Mouse (Mus musculus) MEL (cell line): Measurements from ENCODE around the gene Gm10964. TPM values are rescaled to one million over a fixed set of nuclear protein-coding genes. Genes with fewer than 3 reads are reported as not detected.

ENCODE experiments used
- DNase-seq: peaks from one replicate; pipeline ENCODE4 v3.0.0; 2011; ENCODE audit warnings: low read depth, low spot score
- H3K27ac ChIP-seq: 2 replicates; pipeline ENCODE4 v1.5.1; 2012; ENCODE audit warnings: low read depth, mild to moderate bottlenecking, control low read depth, low read length, moderate library complexity; ENCODE audit not compliant: control insufficient read depth
- H3K27me3 ChIP-seq, 2 experiments: fragments of 150-350 bp in 1 of 2; sonication (generic) in 1 of 2; 2 replicates each; pipeline ENCODE4 v1.6.1; 2012; ENCODE audit warnings: low read length in 2 of 2, mild to moderate bottlenecking in 2 of 2, improper control_type of control experiment in 1 of 2, moderate library complexity in 1 of 2; ENCODE audit not compliant: insufficient read depth in 2 of 2, control insufficient read depth in 1 of 2
- H3K36me3 ChIP-seq, 2 experiments: 2 replicates each; pipeline ENCODE4 v1.6.1; 2012 to 2014; ENCODE audit warnings: low read length in 2 of 2, improper control_type of control experiment in 1 of 2, inconsistent platforms in 1 of 2, mild to moderate bottlenecking in 1 of 2; ENCODE audit not compliant: insufficient read depth in 2 of 2, control insufficient read depth in 1 of 2
- H3K4me1 ChIP-seq, 2 experiments: fragments of 150-350 bp in 1 of 2; sonication (generic) in 1 of 2; 2 replicates each; pipeline ENCODE4 v1.6.1; 2012; ENCODE audit warnings: low read length in 2 of 2, improper control_type of control experiment in 1 of 2, mild to moderate bottlenecking in 1 of 2; ENCODE audit not compliant: insufficient read depth in 2 of 2, control insufficient read depth in 1 of 2
- H3K4me3 ChIP-seq, 2 experiments: fragments of 150-350 bp in 1 of 2; sonication (generic) in 1 of 2; 2 replicates each; pipeline ENCODE4 v1.5.1; 2012; ENCODE audit warnings: low read depth in 2 of 2, low read length in 2 of 2, mild to moderate bottlenecking in 2 of 2, moderate library complexity in 2 of 2, control low read depth in 1 of 2, improper control_type of control experiment in 1 of 2; ENCODE audit not compliant: control insufficient read depth in 1 of 2, insufficient read depth in 1 of 2
- H3K79me2 ChIP-seq: 2 replicates; pipeline ENCODE4 v1.6.1; 2012; ENCODE audit warnings: mild to moderate bottlenecking, low read length, moderate library complexity; ENCODE audit not compliant: control insufficient read depth, poor library complexity, insufficient read depth
- H3K9ac ChIP-seq: 2 replicates; pipeline ENCODE4 v1.6.1; 2012; ENCODE audit warnings: low read depth, mild to moderate bottlenecking, control low read depth, low read length, moderate library complexity; ENCODE audit not compliant: control insufficient read depth, poor library complexity, severe bottlenecking
- H3K9me3 ChIP-seq: fragments of 150-350 bp; sonication (generic); replicated peaks from 2 replicates; pipeline ENCODE4 v1.6.1; 2012; ENCODE audit warnings: mild to moderate bottlenecking, low read length, improper control_type of control experiment, moderate library complexity; ENCODE audit not compliant: insufficient read depth
- CTCF ChIP-seq, 3 experiments: IDR thresholded peaks in 2 of 3; conservative IDR thresholded peaks in 1 of 3; 2 replicates each; pipeline ENCODE4 v1.5.1; 2011 to 2012; ENCODE audit warnings: low read length in 3 of 3, low read depth in 2 of 3, mild to moderate bottlenecking in 2 of 3, improper control_type of control experiment in 1 of 3, inconsistent platforms in 1 of 3, mixed read lengths in 1 of 3, moderate library complexity in 1 of 3; ENCODE audit not compliant: control insufficient read depth in 1 of 3, insufficient read depth in 1 of 3, poor library complexity in 1 of 3, severe bottlenecking in 1 of 3
- E2F4 ChIP-seq: IDR thresholded peaks from 2 replicates; pipeline ENCODE4 v1.6.1; 2011; ENCODE audit warnings: low read depth, low read length, improper control_type of control experiment, borderline replicate concordance
- ELF1 ChIP-seq: IDR thresholded peaks from 2 replicates; pipeline ENCODE4 v1.6.1; 2014; ENCODE audit warnings: low read depth, mild to moderate bottlenecking, inconsistent platforms, low read length, improper control_type of control experiment, moderate library complexity
- EP300 ChIP-seq, 2 experiments: IDR thresholded peaks; 2 replicates each; pipeline ENCODE4 v1.6.1; 2011; ENCODE audit warnings: improper control_type of control experiment in 2 of 2, low read length in 2 of 2, low read depth in 1 of 2, mild to moderate bottlenecking in 1 of 2
- ETS1 ChIP-seq: IDR thresholded peaks from 2 replicates; pipeline ENCODE4 v1.6.1; 2012; ENCODE audit warnings: low read depth, mild to moderate bottlenecking, inconsistent platforms, low read length, improper control_type of control experiment, moderate library complexity
- GABPA ChIP-seq: IDR thresholded peaks from 2 replicates; pipeline ENCODE4 v1.6.1; 2012; ENCODE audit warnings: low read depth, mild to moderate bottlenecking, inconsistent platforms, low read length, improper control_type of control experiment, moderate library complexity
- GATA1 ChIP-seq: IDR thresholded peaks from 2 replicates; pipeline ENCODE4 v1.6.1; 2011; ENCODE audit warnings: low read depth, low read length, improper control_type of control experiment
- JUND ChIP-seq: IDR thresholded peaks from 2 replicates; pipeline ENCODE4 v1.6.1; 2011; ENCODE audit warnings: low read depth, mild to moderate bottlenecking, improper control_type of control experiment, low read length
- MAFK ChIP-seq: IDR thresholded peaks from 2 replicates; pipeline ENCODE4 v1.6.1; 2011; ENCODE audit warnings: low read depth, mild to moderate bottlenecking, low read length, improper control_type of control experiment, borderline replicate concordance
- MEF2A ChIP-seq: IDR thresholded peaks from 2 replicates; pipeline ENCODE4 v1.6.1; 2014; ENCODE audit warnings: low read depth, mild to moderate bottlenecking, inconsistent platforms, low read length, improper control_type of control experiment; ENCODE audit not compliant: poor library complexity, insufficient replicate concordance, severe bottlenecking; ENCODE audit errors: extremely low read depth
- MXI1 ChIP-seq: IDR thresholded peaks from 2 replicates; pipeline ENCODE4 v1.6.1; 2011; ENCODE audit warnings: mild to moderate bottlenecking, low read depth, low read length, improper control_type of control experiment
- MYB ChIP-seq: IDR thresholded peaks from 2 replicates; pipeline ENCODE4 v1.6.1; 2011; ENCODE audit warnings: mild to moderate bottlenecking, low read depth, low read length, improper control_type of control experiment
- MYC ChIP-seq: IDR thresholded peaks from 2 replicates; pipeline ENCODE4 v1.6.1; 2011; ENCODE audit warnings: low read depth, mild to moderate bottlenecking, low read length, improper control_type of control experiment, moderate library complexity
- NELFE ChIP-seq: IDR thresholded peaks from 2 replicates; pipeline ENCODE4 v1.6.1; 2011; ENCODE audit warnings: low read depth, low read length, improper control_type of control experiment
- NRF1 ChIP-seq: IDR thresholded peaks from 2 replicates; pipeline ENCODE4 v1.6.1; 2014; ENCODE audit warnings: low read depth, mild to moderate bottlenecking, inconsistent platforms, low read length, improper control_type of control experiment, moderate library complexity; ENCODE audit not compliant: poor library complexity, insufficient read depth, severe bottlenecking
- POLR2AphosphoS2 ChIP-seq: IDR thresholded peaks from 2 replicates; pipeline ENCODE4 v1.6.1; 2011; ENCODE audit warnings: low read length, improper control_type of control experiment
- RAD21 ChIP-seq: IDR thresholded peaks from 2 replicates; pipeline ENCODE4 v1.6.1; 2011; ENCODE audit warnings: mild to moderate bottlenecking, low read depth, low read length, improper control_type of control experiment
- RCOR1 ChIP-seq: IDR thresholded peaks from 2 replicates; pipeline ENCODE4 v1.6.1; 2012; ENCODE audit warnings: low read depth, mild to moderate bottlenecking, inconsistent platforms, low read length, improper control_type of control experiment
- SMC3 ChIP-seq: IDR thresholded peaks from 2 replicates; pipeline ENCODE4 v1.6.1; 2011; ENCODE audit warnings: low read depth, low read length, improper control_type of control experiment
- TCF12 ChIP-seq: IDR thresholded peaks from 2 replicates; pipeline ENCODE4 v1.6.1; 2014; ENCODE audit warnings: low read depth, mild to moderate bottlenecking, inconsistent platforms, low read length, improper control_type of control experiment, moderate library complexity
- UBTF ChIP-seq: IDR thresholded peaks from 2 replicates; pipeline ENCODE4 v1.6.1; 2012; ENCODE audit warnings: low read depth, mild to moderate bottlenecking, inconsistent platforms, low read length, improper control_type of control experiment, moderate library complexity, borderline replicate concordance; ENCODE audit not compliant: insufficient read depth
- USF2 ChIP-seq, 2 experiments: IDR thresholded peaks; 2 replicates each; pipeline ENCODE4 v1.6.1; 2011 to 2012; ENCODE audit warnings: improper control_type of control experiment in 2 of 2, low read length in 2 of 2, borderline replicate concordance in 1 of 2, inconsistent platforms in 1 of 2, low read depth in 1 of 2, mild to moderate bottlenecking in 1 of 2; ENCODE audit not compliant: insufficient read depth in 1 of 2
- ZC3H11A ChIP-seq: IDR thresholded peaks from 2 replicates; pipeline ENCODE4 v1.6.1; 2012; ENCODE audit warnings: low read depth, mild to moderate bottlenecking, inconsistent platforms, low read length, improper control_type of control experiment
- ZMIZ1 ChIP-seq: IDR thresholded peaks from 2 replicates; pipeline ENCODE4 v1.6.1; 2012; ENCODE audit warnings: low read depth, mild to moderate bottlenecking, inconsistent platforms, low read length, improper control_type of control experiment, moderate library complexity
- ZNF384 ChIP-seq: IDR thresholded peaks from 2 replicates; pipeline ENCODE4 v1.6.1; 2012; ENCODE audit warnings: low read depth, mild to moderate bottlenecking, inconsistent platforms, low read length, improper control_type of control experiment
- polyA plus RNA-seq, 2 experiments: library from polyadenylated mRNA; stranded (reverse) in 1 of 2; unstranded in 1 of 2; fragments of >175 nt in 1 of 2; fragments of >200 nt in 1 of 2; gene quantifications; 2 replicates each; pipeline versions ENCODE4 v1.2.1 to v1.2.4; 2012; ENCODE audit warnings: low replicate concordance in 2 of 2, low read depth in 1 of 2; ENCODE audit not compliant: insufficient read length in 2 of 2, insufficient read depth in 1 of 2, missing spikeins in 1 of 2
- total RNA-seq: library from RNA; depleted of rRNA; stranded (reverse); fragments of 300-350 nt; gene quantifications from 2 replicates; pipeline ENCODE4 v1.2.3, GENCODE M21; 2012

The Gm10964 gene
- total and polyA plus RNA-seq, 3 experiments = not detected

DNA sequence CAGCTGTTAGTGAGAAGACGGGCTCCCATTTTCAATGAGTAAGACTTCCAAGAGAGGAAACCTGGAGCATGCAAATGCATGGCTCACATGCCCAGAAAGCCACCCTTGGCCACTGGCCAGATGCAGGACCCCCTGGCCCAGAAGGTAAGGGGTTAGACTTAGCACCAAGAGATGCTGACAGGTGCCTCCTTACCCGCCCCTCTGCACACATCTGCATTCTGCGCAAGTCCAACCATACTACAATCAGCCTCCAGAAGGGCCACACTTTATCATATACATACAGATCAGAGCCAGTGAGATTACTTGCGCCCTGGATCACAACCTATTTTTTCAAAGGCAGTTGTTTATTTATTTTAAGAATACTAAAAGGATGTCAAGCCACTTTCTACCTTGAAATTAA, 20.4 kb upstream of the Gm10964 start:
- TF ChIP-seq MYC (no peak), MAFK (no peak), POLR2AphosphoS2 (no peak), ZNF384 (no peak), NRF1 (no peak), EP300 (IDR thresholded peaks at IDR 0.05; ENCODE audit: low read depth in 1 of 2, low read length in 2 of 2) (no peak), E2F4 (no peak), ZC3H11A (no peak), UBTF (no peak), MXI1 (no peak), CTCF (IDR thresholded peaks at IDR 0.05 in 2 of 3, conservative IDR thresholded peaks at IDR 0.05 in 1 of 3; ENCODE audit: control insufficient read depth in 1 of 3, insufficient read depth in 1 of 3, low read depth in 2 of 3, low read length in 3 of 3, poor library complexity in 1 of 3, severe bottlenecking in 1 of 3) (no peak), MYB (no peak), ZMIZ1 (no peak), MEF2A (no peak), GABPA (no peak), RCOR1 (no peak), JUND (no peak), ELF1 (no peak)
- TF ChIP-seq, all 39 proteins: peak for 0
- Histone ChIP-seq H3K27ac (no peak overlapping the region), H3K9me3 (no peaks in the 10 kb centered on the region), H3K27me3 (peaks cover 0 to 4% of the 10 kb centered on the region in 2 experiments; a peak in 3 of 4 replicates), H3K36me3 (no peaks in the 10 kb centered on the region), H3K4me3 (no peak overlapping the region), H3K9ac (no peak overlapping the region), H3K4me1 (no peaks in the 10 kb centered on the region), H3K79me2 (no peaks in the 10 kb centered on the region)
- no peak for DNase-seq

DNA sequence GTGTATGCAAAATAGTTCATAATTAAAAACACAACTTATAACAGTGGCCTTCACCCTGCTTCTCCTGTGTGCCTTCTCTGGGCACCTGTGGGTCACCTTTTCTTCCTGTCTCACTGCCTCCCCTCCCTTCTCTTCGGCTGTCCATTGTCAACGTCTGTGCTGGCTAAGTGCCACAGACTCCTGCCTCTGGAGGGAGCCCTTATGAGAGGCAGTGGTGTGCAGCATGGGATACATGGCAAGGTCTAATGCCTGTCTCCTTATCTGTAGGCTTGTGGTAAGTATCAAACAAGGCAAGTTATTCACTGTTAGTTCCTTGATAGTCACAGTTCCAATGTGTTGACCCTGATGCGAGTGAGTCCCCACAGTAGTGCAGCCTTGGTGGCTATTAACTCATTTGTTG, 15.0 kb upstream of the Gm10964 start:
- no peak overlapping the region for H3K27ac ChIP-seq
- H3K36me3 ChIP-seq = no peaks in the 10 kb centered on the region
- no peaks in the 10 kb centered on the region for H3K9me3 ChIP-seq
- peaks cover 0 to 8% of the 10 kb centered on the region in 2 experiments; a peak in 3 of 4 replicates for H3K27me3 ChIP-seq
- peak; percentile 61 for DNase-seq
- no peak overlapping the region for H3K9ac ChIP-seq
- H3K79me2 ChIP-seq = no peaks in the 10 kb centered on the region
- TF ChIP-seq MEF2A = no peak
- peak; percentile 35; the same call in 1 of the 2 replicates for TF ChIP-seq SMC3
- TF ChIP-seq CTCF (IDR thresholded peaks at IDR 0.05 in 2 of 3, conservative IDR thresholded peaks at IDR 0.05 in 1 of 3; ENCODE audit: control insufficient read depth in 1 of 3, insufficient read depth in 1 of 3, low read depth in 2 of 3, low read length in 3 of 3, poor library complexity in 1 of 3, severe bottlenecking in 1 of 3) = peak in 2 of 3 experiments; percentile 25 to 39; a peak in 3 of 6 replicates
- TF ChIP-seq NELFE = no peak
- TF ChIP-seq EP300 (IDR thresholded peaks at IDR 0.05; ENCODE audit: low read depth in 1 of 2, low read length in 2 of 2) = peak; percentile 62 to 67
- TF ChIP-seq USF2 (IDR thresholded peaks at IDR 0.05; ENCODE audit: borderline replicate concordance in 1 of 2, insufficient read depth in 1 of 2, low read depth in 1 of 2, low read length in 2 of 2) = no peak
- peak; percentile 35; the same call in 1 of the 2 replicates for TF ChIP-seq ETS1
- TF ChIP-seq TCF12 = peak; percentile 32; the same call in 1 of the 2 replicates
- peak; percentile 77 for TF ChIP-seq GATA1
- no peak for TF ChIP-seq E2F4
- TF ChIP-seq RAD21 = peak; percentile 15
- H3K4me1 ChIP-seq = peaks cover 0 to 3% of the 10 kb centered on the region in 2 experiments; a peak in 1 of 4 replicates
- no peak overlapping the region for H3K4me3 ChIP-seq
